Mouse (Mus musculus): ENCODE data around the gene Hck. TPM values are rescaled to one million over a fixed set of nuclear protein-coding genes. Genes with fewer than 3 reads are reported as not detected.

The Hck gene
- polyA plus RNA-seq (2015; fragmentation: Nextera tagmentation; extraction: Ambion mirVana): 3.5 and 3.9 TPM in 2 replicates

GRCm38 (mm10) chr2:153108313-153109264 lies at the start of gene Hck:
Gene Hck, plus strand, starts transcription at chr2:153108468.

GRCm38 (mm10) chr2:153065747-153066508 lies 42.3 kb upstream of the Hck start, which contains the start of gene Ccm2l:
Gene Ccm2l, plus strand, starts transcription at chr2:153065955.

GRCm38 (mm10) chr2:153160844-153161683 lies 52.8 kb downstream of the Hck start, which contains the start of gene Tm9sf4:
Gene Tm9sf4, plus strand, starts transcription at chr2:153161303.

Other genes with a start within 250 kb of the Hck start
- gene Mylk2, start 197.1 kb upstream of the Hck start, polyA plus RNA-seq (2015; fragmentation: Nextera tagmentation; extraction: Ambion mirVana): 82.6 and 85.1 TPM in 2 replicates
- 5.7 and 6.6 TPM in 2 replicates for gene Foxs1, start 175.3 kb upstream of the Hck start, polyA plus RNA-seq (2015; fragmentation: Nextera tagmentation; extraction: Ambion mirVana)
- 0.36 and 0.55 TPM in 2 replicates for gene Dusp15, start 156.8 kb upstream of the Hck start, polyA plus RNA-seq (2015; fragmentation: Nextera tagmentation; extraction: Ambion mirVana)
- gene Ttll9, start 146.0 kb upstream of the Hck start, polyA plus RNA-seq (2015; fragmentation: Nextera tagmentation; extraction: Ambion mirVana): 0.09 and 0.13 TPM in 2 replicates
- gene Pdrg1, start 93.0 kb upstream of the Hck start, polyA plus RNA-seq (2015; fragmentation: Nextera tagmentation; extraction: Ambion mirVana): 109 and 114 TPM in 2 replicates
- 0.05 TPM in 1 of 2 replicates, not detected in the other for gene Xkr7, start 76.6 kb upstream of the Hck start, polyA plus RNA-seq (2015; fragmentation: Nextera tagmentation; extraction: Ambion mirVana)
- gene Ccm2l, start 42.5 kb upstream of the Hck start, polyA plus RNA-seq (2015; fragmentation: Nextera tagmentation; extraction: Ambion mirVana): 1.8 and 2.5 TPM in 2 replicates
- gene Tm9sf4, start 52.8 kb downstream of the Hck start, polyA plus RNA-seq (2015; fragmentation: Nextera tagmentation; extraction: Ambion mirVana): 40.4 and 41.6 TPM in 2 replicates
- 3.2 and 3.3 TPM in 2 replicates for gene Tspyl3, start 117.0 kb downstream of the Hck start, polyA plus RNA-seq (2015; fragmentation: Nextera tagmentation; extraction: Ambion mirVana)
- gene Plagl2, start 133.0 kb downstream of the Hck start, polyA plus RNA-seq (2015; fragmentation: Nextera tagmentation; extraction: Ambion mirVana): 3.9 and 4.0 TPM in 2 replicates
- gene Pofut1, start 133.1 kb downstream of the Hck start, polyA plus RNA-seq (2015; fragmentation: Nextera tagmentation; extraction: Ambion mirVana): 3.9 and 4.4 TPM in 2 replicates
- 1.9 and 2.0 TPM in 2 replicates for gene Kif3b, start 182.9 kb downstream of the Hck start, polyA plus RNA-seq (2015; fragmentation: Nextera tagmentation; extraction: Ambion mirVana)
- gene Asxl1, start 237.4 kb downstream of the Hck start, polyA plus RNA-seq (2015; fragmentation: Nextera tagmentation; extraction: Ambion mirVana): 8.2 TPM in 2 replicates

Measured in skeletal muscle tissue, postnatal 0 days (tissue).